Mouse (Mus musculus): ENCODE measurements around the gene Pde3a.

Gene Pde3a

GRCm38 (mm10) chr6:141267888-141268570 is 19.0 kb downstream of the Pde3a start:
- DNase-seq (ENCODE audit: low read depth, low spot score): no peak

DNA sequence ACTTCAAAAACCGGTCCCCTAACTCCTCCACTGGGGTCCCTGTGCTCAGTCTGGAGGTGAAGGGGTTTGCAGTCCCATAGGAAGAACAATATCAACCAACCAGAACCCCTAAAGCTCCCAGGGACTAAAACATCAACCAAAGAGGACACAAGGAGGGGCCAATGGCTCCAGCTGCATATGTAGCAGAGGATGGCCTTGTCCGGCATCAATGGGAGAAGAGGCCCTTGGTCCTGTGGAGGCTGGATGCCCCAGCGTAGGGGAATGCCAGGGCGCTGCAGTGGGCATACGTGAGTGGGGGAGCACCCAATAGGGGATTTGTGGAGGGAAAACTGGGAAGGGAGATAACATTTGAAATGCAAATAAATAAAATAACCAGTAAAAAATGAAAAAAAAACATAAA is 19.8 kb downstream of the Pde3a start:
- DNase-seq (ENCODE audit: low read depth, low spot score): no peak

- no peak for DNase-seq (ENCODE audit: low read depth, low spot score)
These were observed 22.1 kb downstream of the Pde3a start for GRCm38 (mm10) chr6:141271133-141271532.

DNA sequence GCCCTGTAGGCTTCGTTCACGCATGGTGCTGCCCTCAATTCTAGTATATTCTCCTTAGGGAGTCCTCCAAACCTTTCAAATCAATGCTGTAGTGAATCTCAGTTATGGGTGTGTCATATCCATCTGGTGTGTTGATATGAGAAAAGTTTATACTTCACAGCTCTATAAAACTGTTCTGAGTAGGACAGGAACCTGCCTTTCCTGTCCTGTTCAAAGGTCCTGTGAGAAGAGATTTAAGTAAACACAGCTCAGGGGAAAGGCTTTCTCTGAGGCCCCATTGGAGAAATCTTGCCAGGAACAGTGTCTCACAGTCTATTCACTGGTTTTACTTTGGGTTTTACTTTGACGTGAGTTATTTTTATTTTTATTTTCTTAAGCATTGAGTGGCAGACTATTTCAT is 22.5 kb downstream of the Pde3a start:
- no peak for DNase-seq (ENCODE audit: low read depth, low spot score)

- DNase-seq (ENCODE audit: low read depth, low spot score): no peak
These were observed 24.6 kb downstream of the Pde3a start for GRCm38 (mm10) chr6:141273685-141274084.

- no peak for DNase-seq (ENCODE audit: low read depth, low spot score)
These were observed 32.6 kb downstream of the Pde3a start for GRCm38 (mm10) chr6:141281685-141282084.

- DNase-seq (ENCODE audit: low read depth, low spot score): peak; percentile 14
These were observed 33.7 kb downstream of the Pde3a start for GRCm38 (mm10) chr6:141282796-141283195.

DNA sequence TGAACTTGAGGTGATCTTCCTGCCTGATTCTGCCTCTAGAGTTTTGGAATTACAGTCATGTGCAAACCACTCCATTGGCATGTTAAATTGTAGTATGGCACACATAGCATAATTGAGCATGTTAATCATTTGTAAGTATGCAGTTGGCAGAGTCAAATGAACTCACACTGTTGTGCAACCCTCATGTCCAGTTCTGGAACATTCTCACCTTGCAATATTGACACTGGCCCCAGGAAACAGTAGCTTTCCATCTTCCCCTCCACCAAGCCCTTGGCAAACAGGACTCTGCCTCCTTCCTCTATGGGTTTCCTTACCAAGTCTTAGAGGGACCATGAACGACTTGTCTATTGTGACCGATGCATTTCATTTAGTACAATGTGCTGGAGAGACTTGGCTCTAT is 42.1 kb downstream of the Pde3a start:
- DNase-seq (ENCODE audit: low read depth, low spot score): no peak

GRCm38 (mm10) chr6:141292826-141293459 is 43.9 kb downstream of the Pde3a start:
- DNase-seq (ENCODE audit: low read depth, low spot score): no peak

GRCm38 (mm10) chr6:141293460-141293853 is 44.4 kb downstream of the Pde3a start:
- no peak for DNase-seq (ENCODE audit: low read depth, low spot score)

- DNase-seq (ENCODE audit: low read depth, low spot score): no peak
These were observed 46.2 kb downstream of the Pde3a start for GRCm38 (mm10) chr6:141295264-141295663.

DNA sequence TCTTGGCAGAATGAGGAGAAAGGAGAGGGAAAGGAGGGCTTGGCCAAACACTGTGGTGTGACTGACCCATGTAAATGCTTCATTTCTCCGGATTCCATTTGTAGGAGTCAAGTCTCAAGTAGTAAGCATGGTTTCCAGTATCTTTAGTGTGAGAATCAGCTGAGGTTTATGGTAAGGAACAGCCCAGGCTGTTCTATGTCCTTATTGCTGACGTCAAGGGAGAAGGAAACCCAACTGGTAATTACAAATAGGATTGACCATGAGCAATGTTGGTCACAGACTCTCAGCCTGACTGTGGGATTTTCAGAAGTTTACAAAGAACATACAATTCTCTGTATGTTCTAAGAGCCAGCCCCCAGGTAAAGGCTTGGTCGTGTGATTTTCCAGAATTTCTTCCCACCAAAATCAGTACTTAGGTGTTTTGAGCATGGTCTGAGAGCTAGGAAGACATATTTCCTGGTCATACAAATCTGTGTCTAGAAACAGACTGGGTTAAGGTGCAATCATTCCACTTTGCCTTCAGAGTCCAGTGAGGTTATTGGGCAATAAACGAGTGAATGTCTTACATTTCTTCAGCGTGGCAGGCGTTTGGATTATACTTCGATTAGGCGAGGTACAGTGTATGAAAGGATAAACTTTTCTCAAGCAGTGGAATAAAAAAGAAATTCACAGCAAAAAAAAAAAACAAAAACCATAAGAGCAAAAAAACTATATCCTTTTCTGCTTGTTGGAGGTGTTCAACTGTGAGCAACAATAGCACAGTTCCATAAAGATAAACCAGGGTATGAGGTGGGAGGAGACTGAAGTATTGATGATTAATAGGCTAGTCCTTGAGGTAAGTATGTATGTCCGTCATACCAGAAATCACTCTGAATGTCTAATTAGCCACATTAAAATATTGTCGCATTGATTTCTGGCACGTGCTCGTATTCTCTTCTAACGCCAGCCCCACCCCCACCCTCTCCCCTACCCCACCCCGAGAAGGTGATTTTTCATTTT is 53.0 kb downstream of the Pde3a start:
- no peak for DNase-seq (ENCODE audit: low read depth, low spot score)

DNA sequence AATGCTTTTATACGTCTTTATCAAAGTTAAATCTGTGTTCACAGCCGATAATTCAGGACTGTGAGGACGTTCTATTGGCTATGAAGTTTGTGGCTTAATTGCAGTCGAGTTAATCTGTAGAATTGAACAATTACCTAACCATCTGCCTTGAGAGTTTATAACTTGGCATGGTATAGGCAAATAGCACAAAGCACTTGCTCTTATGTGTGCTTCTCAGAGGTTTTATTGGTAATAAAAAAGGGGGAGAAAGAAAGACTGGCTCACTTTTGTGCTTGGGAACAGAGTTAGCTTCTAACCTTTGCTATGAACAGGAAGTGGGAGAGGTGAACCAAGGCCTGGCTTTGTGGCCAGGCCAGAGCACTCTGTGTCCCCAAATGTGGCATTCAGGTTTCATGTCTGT is 53.8 kb downstream of the Pde3a start:
- no peak for DNase-seq (ENCODE audit: low read depth, low spot score)

DNA sequence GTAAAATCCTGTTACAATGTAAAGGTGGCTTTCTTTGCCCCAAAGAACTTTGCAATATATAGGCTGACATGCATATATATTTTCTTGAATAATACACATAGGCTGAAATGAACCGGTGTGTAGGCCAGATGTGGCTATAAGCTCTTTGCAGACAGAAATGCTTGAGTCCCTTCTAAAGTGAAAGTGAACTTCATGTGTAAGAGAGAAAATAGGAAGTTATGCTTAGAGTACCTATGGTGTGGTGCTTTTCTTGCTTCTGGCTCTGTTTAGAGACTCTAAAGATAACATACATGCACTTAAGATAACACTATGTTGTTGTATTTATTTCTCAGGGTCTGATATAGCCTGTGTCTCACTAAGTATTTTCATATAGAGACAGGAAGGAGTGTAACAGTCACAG is 58.3 kb downstream of the Pde3a start:
- no peak for DNase-seq (ENCODE audit: low read depth, low spot score)

- DNase-seq (ENCODE audit: low read depth, low spot score): no peak
These were observed 59.4 kb downstream of the Pde3a start for GRCm38 (mm10) chr6:141308451-141308850.

- DNase-seq (ENCODE audit: low read depth, low spot score): peak; percentile 32
These were observed 60.8 kb downstream of the Pde3a start for GRCm38 (mm10) chr6:141309872-141310271.

DNA sequence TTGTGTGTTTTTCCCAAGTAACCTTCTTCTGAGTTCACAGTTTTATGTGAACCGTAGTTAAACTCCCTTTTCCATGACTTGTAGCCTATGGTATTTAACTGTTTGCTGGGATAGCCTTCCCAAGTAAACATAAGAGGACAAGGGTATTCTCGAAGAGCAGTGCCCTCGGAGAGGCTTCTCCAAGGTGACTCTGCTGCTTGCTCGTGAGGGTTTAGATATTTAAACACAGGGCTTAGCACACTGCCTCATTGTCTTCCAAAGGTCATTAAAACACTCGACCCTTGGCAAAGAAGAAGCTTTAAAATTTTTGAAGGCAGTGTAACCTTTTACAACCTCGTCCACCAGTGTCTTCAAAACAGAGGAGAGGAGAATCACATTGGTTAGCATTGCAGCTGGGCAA is 61.3 kb downstream of the Pde3a start:
- no peak for DNase-seq (ENCODE audit: low read depth, low spot score)

GRCm38 (mm10) chr6:141311615-141312014 is 62.5 kb downstream of the Pde3a start:
- DNase-seq (ENCODE audit: low read depth, low spot score): peak; percentile 11

DNA sequence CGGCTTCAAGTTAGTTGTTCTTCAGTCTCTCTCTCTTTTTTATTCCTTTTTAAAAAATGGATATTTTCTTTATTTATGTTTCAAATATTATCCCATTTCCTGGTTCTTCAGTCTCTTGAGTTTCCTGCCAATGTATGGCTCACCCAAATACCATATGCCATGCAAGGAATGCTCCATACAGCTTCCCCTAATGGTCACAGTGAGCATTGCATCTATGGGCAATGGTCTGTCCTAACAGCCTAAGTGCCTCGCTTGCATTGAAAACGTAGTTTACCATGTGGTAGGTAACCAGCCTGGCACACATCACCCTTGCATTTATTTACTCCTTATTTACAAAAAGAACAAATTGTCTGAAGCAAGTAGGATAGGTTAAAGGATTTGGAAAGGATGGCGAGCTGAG is 64.0 kb downstream of the Pde3a start:
- DNase-seq (ENCODE audit: low read depth, low spot score): no peak

GRCm38 (mm10) chr6:141318440-141318839 is 69.4 kb downstream of the Pde3a start:
- DNase-seq (ENCODE audit: low read depth, low spot score): no peak

DNA sequence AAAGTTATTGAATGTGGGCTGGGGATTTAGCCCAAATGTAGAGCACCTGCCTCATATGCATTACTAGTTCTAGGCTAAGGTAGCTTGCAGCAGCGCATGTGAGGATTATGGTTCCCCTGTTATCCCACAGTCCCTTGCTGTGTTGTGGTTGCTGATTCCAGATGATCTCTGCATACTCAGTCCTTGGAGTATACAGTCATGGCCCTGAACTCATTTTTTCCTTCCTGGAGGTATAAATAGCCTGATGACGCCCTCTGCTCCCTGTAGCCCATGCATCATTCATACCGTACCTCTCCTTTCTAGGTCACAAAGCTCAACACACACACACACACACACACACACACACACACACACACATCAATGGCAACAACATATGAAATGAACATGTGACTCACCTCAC is 72.2 kb downstream of the Pde3a start:
- DNase-seq (ENCODE audit: low read depth, low spot score): no peak

DNA sequence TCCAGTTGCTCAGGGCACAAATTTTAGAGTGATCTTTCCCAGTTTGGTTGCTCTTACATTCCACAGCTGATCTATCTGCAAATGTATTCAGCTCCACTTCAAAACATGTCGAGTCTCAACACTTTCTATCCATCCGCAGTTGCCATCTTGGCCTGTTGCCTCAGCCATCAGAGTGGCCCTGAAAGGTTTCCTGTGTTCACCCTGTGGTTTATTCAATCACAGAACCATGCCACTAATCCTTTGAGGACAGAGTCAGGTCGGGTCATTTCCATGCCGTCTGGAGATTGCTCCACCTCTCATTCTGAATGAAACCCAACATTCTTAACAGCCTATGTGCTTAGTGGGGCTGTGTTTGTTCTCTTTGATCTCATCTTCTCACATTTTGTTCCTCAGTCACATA is 73.9 kb downstream of the Pde3a start:
- no peak for DNase-seq (ENCODE audit: low read depth, low spot score)
